Mouse (Mus musculus) intestine, embryonic 16.5 days (tissue): ENCODE results near the gene Tulp2. TPM values are rescaled to one million over a fixed set of nuclear protein-coding genes. Genes with fewer than 3 reads are reported as not detected.
"Not testable (repeated sequence)": the region's sequence is repeated elsewhere in the genome, so short reads cannot be mapped to it uniquely, and the experiment has no call there.

Source experiments
- ATAC-seq: fragments of 200-750 bp; cut with Nextera tagmentation; 2 replicates; pipeline ENCODE4 v1.8.0; 2017; ENCODE audit warnings: moderate TSS enrichment, moderate library complexity
- H3K27ac ChIP-seq: fragments of 300-500 bp; sonication (generic); 2 replicates; pipeline ENCODE4 v1.5.1; 2014; ENCODE audit warnings: mild to moderate bottlenecking, low read length
- H3K27me3 ChIP-seq: fragments of 300-500 bp; sonication (generic); replicated peaks from 2 replicates; pipeline ENCODE4 v1.6.1; 2014; ENCODE audit warnings: low read length, control low read depth, mixed read lengths; ENCODE audit not compliant: control insufficient read depth, insufficient read depth
- H3K36me3 ChIP-seq: fragments of 300-500 bp; sonication (generic); 2 replicates; pipeline ENCODE4 v1.6.1; 2014; ENCODE audit warnings: low read length, control low read depth; ENCODE audit not compliant: control insufficient read depth, insufficient read depth
- H3K4me1 ChIP-seq: fragments of 300-500 bp; sonication (generic); 2 replicates; pipeline ENCODE4 v1.6.1; 2014; ENCODE audit warnings: low read length, control low read depth, mixed read lengths; ENCODE audit not compliant: control insufficient read depth, insufficient read depth
- H3K4me2 ChIP-seq: fragments of 300-500 bp; sonication (generic); 2 replicates; pipeline ENCODE4 v1.6.1; 2014; ENCODE audit warnings: low read depth, low read length, control low read depth
- H3K4me3 ChIP-seq: fragments of 300-500 bp; sonication (generic); 2 replicates; pipeline ENCODE4 v1.5.1; 2014; ENCODE audit warnings: mild to moderate bottlenecking, low read length
- H3K9ac ChIP-seq: fragments of 300-500 bp; sonication (generic); 2 replicates; pipeline ENCODE4 v1.6.1; 2014; ENCODE audit warnings: low read depth, low read length
- H3K9me3 ChIP-seq: fragments of 300-500 bp; sonication (generic); 2 replicates; pipeline ENCODE4 v1.6.1; 2016; ENCODE audit warnings: low read length, control low read depth; ENCODE audit not compliant: control insufficient read depth
- WGBS: fragments of 180-500 bp; shearing (Covaris S2); extraction: QIAGEN DNeasy Blood & Tissue Kit; methylation state at CpG from one replicate; pipeline ENCODE4 v1.1.7; 2014; 5-methylcytosine and 5-hydroxymethylcytosine counted together
- polyA plus RNA-seq: library from polyadenylated mRNA; unstranded; fragments of >200 nt; fragmentation: Nextera tagmentation; extraction: Ambion mirVana; gene quantifications from 2 replicates; pipeline ENCODE4 v1.2.1, GENCODE M21; 2015

Gene Tulp2
- polyA plus RNA-seq, 1 experiment from 2014 or later: 0.93 TPM

DNA sequence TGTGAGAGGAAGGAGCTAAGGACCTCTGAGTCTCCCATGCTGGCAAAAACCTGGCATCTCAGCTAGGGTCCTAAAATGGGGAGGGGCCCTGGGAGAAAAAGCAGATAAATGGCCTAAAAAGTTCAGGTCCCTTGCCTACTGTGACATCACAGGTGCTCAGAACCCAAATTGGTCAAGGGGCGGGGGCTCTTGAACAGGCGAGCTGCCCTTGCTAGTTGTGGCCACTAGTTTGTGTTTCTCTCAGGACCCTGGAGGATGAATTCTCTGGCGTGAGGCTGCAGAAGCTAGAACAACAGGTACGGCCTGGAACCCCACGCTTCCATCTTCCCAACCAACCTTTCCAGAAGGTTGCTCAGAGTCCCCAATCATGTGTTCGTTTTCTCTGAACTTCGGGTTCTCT is 32.7 kb downstream of the Tulp2 start:
- Histone ChIP-seq H3K4me3 (no peak overlapping the region), H3K4me1 (peaks cover 15% of the 10 kb centered on the region), H3K27ac (no peak overlapping the region), H3K9ac (no peak overlapping the region), H3K9me3 (no peaks in the 10 kb centered on the region), H3K4me2 (no peak overlapping the region), H3K36me3 (no peaks in the 10 kb centered on the region), H3K27me3 (no peaks in the 10 kb centered on the region)
- no peak for ATAC-seq
- WGBS: 82% methylated on average over 7 of the region's 7 CpGs

DNA sequence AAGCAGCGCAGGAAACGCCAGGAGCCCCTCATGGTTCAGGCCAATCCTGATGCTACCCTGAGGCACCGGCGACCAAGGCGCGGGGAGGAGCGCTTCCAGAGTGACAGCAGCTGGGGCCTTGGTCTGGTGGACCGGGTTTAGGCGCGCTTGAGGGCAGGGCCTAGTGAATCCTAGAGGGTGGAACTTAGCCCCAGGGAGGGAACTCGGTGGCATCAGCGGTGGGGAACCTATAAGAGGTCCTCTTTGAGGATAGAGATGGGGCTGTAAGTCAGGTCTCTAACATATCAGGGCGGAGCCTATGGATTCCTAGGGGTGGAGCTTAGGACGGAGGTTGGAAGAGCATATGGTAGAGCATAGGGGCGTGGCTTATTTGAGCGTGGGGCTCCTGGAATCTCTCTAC is 33.8 kb downstream of the Tulp2 start:
- Histone ChIP-seq H3K27me3 (no peaks in the 10 kb centered on the region), H3K9me3 (no peaks in the 10 kb centered on the region), H3K4me2 (0 out of 2 replicates have a peak overlapping the region, but pooled peaks have one; percentile 6), H3K36me3 (no peaks in the 10 kb centered on the region), H3K27ac (peak overlapping the region; percentile 65), H3K9ac (peak overlapping the region; percentile 39; the same call in 1 of the 2 replicates), H3K4me1 (peaks cover 13% of the 10 kb centered on the region), H3K4me3 (no peak overlapping the region)
- peak; percentile 13; the same call in 1 of the 2 replicates for ATAC-seq
- 29% methylated on average over 16 of the region's 16 CpGs for WGBS

DNA sequence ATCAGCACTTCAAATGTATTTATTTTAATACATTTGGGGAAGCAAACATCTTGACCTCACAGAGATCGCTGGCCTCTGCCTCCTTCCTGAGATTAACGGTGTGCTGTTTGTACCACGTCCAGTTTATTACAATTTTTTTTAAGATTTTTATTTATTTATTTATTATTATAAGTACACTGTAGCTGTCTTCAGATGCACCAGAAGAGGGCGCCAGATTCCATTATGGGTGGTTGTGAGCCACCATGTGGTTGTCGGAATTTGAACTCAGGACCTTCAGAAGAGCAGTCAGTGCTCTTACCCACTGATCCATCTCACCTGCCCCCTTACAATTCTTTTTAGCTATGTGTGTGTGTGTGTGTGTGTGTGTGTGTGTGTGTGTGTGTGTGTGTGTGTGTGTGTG is 35.2 kb downstream of the Tulp2 start:
- H3K9ac ChIP-seq, ATAC-seq, H3K36me3 ChIP-seq, H3K27me3 ChIP-seq, H3K27ac ChIP-seq, H3K4me2 ChIP-seq, H3K4me3 ChIP-seq, H3K9me3 ChIP-seq: not testable (repeated sequence)
- 70% methylated on average over 5 of the region's 5 CpGs for WGBS
- peaks cover 13% of the 10 kb centered on the region for H3K4me1 ChIP-seq

DNA sequence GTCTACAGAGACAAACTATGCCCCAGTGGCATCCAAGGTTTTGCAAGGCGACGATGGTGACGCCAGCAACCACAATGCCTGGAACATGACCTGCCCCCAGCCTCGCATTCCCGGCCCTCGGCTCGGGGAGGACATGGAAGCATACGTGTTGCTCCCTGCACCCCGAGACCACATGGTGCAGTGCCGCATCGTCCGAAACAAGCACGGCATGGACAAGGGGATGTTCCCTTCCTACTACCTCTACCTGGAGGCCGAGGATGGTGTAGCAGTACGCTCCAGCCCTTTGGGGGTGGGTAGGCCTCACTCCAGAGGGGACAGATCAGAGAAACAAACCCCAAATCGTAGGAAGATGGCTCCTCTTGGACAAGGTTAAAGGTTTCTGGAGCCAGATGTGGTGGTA is 36.9 kb downstream of the Tulp2 start:
- Histone ChIP-seq H3K27ac (no peak overlapping the region), H3K27me3 (no peaks in the 10 kb centered on the region), H3K4me1 (peaks cover 18% of the 10 kb centered on the region), H3K4me2 (no peak overlapping the region), H3K36me3 (no peaks in the 10 kb centered on the region), H3K9me3 (no peaks in the 10 kb centered on the region), H3K9ac (no peak overlapping the region), H3K4me3 (no peak overlapping the region)
- 92% methylated on average over 16 of the region's 16 CpGs for WGBS
- ATAC-seq: no peak

DNA sequence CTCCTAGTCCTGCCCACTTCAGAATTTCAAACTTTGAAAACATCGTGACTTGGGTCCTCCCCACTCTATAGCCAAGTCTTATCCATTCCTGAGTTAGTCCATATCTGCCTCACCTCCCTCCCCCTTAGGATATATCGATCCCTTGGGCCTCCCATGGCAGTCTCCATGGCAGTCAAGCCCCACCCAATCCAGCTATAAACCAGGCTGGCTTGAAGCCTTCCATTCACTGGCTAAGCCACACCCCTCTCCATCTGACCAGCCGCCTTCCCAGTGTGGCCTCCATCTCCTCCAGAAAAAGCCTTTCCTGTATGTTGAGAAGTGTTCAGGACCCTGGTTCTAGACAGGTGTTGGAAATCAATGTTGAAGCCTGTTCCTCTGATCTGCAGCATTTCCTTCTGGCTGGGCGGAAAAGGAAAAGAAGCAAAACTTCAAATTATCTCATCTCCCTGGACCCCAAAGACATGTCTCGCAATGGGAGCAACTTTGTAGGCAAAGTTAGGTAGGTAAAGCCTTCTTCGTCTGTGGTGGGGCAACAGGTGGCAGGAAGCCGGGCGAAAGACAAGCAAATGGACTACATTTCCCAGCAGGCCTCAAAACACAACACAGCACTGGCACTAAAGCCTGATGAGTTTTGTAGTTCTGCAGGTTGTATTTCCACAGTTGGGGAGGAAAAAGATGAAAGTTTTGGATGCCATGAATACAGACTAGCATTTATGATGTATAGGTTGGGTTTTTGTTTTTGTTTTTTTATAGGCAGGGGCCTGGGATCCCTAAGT is 37.9 kb downstream of the Tulp2 start:
- Histone ChIP-seq H3K4me2 (no peak overlapping the region), H3K27ac (no peak overlapping the region), H3K4me3 (no peak overlapping the region), H3K9me3 (no peaks in the 10 kb centered on the region), H3K36me3 (no peaks in the 10 kb centered on the region), H3K9ac (no peak overlapping the region), H3K27me3 (no peaks in the 10 kb centered on the region), H3K4me1 (peaks cover 20% of the 10 kb centered on the region)
- peak; percentile 70 for ATAC-seq
- WGBS: 63% methylated on average over 8 of the region's 8 CpGs

DNA sequence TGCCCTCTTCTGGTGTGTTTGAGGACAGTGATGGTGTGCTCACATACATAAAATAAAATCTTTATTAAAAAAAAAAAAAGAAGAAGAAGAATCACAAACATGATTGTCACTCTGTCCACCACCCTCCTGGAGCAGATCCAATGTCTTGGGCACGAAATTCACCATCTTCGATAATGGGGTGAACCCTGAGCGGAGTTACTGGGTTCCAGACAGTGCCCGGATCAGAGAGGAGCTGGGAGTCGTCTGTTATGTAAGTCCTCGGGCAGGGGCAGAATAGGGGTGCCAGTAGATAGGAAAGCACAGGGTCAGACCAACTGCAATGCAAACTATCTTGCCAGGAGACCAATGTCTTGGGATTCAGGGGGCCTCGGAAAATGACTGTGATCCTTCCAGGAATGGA is 38.9 kb downstream of the Tulp2 start:
- no peak for ATAC-seq
- peaks cover 22% of the 10 kb centered on the region for H3K4me1 ChIP-seq
- H3K27ac ChIP-seq: no peak overlapping the region
- no peaks in the 10 kb centered on the region for H3K9me3 ChIP-seq
- H3K36me3 ChIP-seq: no peaks in the 10 kb centered on the region
- no peak overlapping the region for H3K4me2 ChIP-seq
- 91% methylated on average over 7 of the region's 7 CpGs for WGBS
- H3K4me3 ChIP-seq: no peak overlapping the region
- no peaks in the 10 kb centered on the region for H3K27me3 ChIP-seq
- no peak overlapping the region for H3K9ac ChIP-seq

DNA sequence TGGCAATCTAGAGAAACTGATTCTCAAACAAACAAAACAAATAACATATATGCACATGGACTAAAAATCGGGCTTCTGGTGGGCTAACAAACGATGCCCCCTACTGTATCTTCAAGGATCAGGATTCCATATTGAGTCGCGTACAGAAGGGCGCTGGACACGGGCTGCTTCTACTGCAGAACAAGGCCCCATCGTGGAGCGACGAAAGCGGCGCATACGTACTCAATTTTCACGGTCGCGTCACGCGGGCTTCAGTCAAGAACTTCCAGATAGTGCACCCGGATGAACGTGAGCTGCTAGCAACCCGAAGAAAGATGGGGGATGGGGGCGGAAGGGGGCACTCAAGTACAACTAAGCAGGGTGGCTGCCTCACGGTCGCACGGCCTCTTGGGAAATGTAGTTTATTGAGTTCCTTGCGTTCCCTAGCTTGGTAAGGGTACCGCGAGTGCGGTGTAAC is 40.1 kb downstream of the Tulp2 start:
- Histone ChIP-seq H3K9ac (peak overlapping the region; percentile 71), H3K27me3 (no peaks in the 10 kb centered on the region), H3K36me3 (no peaks in the 10 kb centered on the region), H3K9me3 (no peaks in the 10 kb centered on the region), H3K27ac (peak overlapping the region; percentile 88), H3K4me2 (peak overlapping the region; percentile 49), H3K4me1 (peaks cover 19% of the 10 kb centered on the region), H3K4me3 (peak overlapping the region; percentile 59)
- ATAC-seq: peak; percentile 52
- under 1% methylated on average over 28 of the region's 28 CpGs for WGBS

DNA sequence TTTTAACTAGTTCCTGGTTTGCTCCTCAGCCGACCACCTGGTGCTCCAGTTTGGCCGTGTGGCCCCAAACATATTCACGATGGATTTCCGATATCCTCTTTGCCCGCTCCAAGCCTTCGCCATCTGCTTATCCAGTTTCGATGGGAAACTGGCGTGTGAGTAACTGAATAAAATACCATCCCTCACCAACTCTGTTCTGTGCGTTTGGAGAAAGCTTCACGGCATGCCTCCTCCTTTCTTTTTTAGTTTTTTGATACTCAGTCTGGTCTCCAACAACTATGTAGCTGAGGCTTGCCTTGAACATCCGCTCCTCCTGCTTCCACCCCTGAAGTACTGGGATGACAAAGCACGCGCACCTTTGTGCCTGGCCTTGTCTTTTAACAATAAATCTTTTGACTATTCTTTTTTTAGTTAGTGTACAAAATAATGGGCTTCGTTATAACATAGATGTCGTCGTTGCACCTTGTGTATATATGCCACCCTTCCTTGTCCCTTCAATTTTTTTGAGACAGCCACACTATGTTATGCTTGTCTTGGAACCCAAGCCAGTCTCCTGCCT is 40.6 kb downstream of the Tulp2 start:
- H3K4me3 ChIP-seq: peak overlapping the region; percentile 59
- ATAC-seq: no peak
- no peaks in the 10 kb centered on the region for H3K9me3 ChIP-seq
- peak overlapping the region; percentile 71; the same call in 1 of the 2 replicates for H3K9ac ChIP-seq
- no peaks in the 10 kb centered on the region for H3K36me3 ChIP-seq
- H3K4me2 ChIP-seq: peak overlapping the region; percentile 49
- 56% methylated on average over 16 of the region's 16 CpGs for WGBS
- H3K4me1 ChIP-seq: peaks cover 19% of the 10 kb centered on the region
- no peak overlapping the region; the same call in 1 of the 2 replicates for H3K27ac ChIP-seq
- no peaks in the 10 kb centered on the region for H3K27me3 ChIP-seq

DNA sequence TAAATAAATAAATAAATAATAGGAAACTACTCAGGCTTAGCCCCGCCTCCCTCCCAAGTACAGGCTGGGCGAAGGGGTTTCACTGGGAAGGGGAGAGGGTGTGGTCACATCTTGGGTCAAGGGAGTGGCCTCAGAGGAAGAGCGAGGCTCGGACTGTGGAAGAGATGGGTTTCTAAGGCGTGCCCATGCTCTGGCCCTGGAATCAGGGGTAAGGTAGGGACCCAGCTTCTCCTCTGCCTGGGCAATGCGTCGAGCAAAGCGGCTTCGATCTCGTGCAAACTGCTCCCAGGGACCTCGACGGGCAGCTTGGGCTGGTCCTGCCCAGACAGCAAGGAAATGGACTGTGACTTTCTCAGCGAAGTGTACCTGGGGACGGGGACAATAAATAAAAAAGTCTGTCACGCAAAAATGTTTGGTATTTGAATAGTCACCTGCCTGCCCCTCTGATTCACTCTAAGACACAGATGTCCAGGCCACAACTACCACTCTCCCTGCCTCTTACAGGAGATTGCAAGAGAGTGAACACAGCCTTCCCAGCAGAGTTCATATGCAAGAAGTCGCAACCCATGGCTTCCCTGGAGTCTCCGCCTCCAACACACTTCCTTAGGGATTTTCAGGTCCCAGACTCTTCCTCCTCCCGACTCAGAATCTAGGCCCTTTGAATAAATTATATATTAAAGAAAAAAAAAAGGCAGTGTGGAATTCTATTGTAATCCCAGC is 41.4 kb downstream of the Tulp2 start:
- no peak overlapping the region for H3K4me2 ChIP-seq
- H3K9me3 ChIP-seq: no peaks in the 10 kb centered on the region
- H3K27me3 ChIP-seq: no peaks in the 10 kb centered on the region
- 60% methylated on average over 18 of the region's 18 CpGs for WGBS
- H3K27ac ChIP-seq: no peak overlapping the region
- no peak overlapping the region; the same call in 1 of the 2 replicates for H3K4me3 ChIP-seq
- peaks cover 19% of the 10 kb centered on the region for H3K4me1 ChIP-seq
- no peaks in the 10 kb centered on the region for H3K36me3 ChIP-seq
- ATAC-seq: no peak
- H3K9ac ChIP-seq: 0 out of 2 replicates have a peak overlapping the region, but pooled peaks have one; percentile 13
